Comparison of ENCODE assay signal across 17 mouse cellular contexts in the genomic region with DNA sequence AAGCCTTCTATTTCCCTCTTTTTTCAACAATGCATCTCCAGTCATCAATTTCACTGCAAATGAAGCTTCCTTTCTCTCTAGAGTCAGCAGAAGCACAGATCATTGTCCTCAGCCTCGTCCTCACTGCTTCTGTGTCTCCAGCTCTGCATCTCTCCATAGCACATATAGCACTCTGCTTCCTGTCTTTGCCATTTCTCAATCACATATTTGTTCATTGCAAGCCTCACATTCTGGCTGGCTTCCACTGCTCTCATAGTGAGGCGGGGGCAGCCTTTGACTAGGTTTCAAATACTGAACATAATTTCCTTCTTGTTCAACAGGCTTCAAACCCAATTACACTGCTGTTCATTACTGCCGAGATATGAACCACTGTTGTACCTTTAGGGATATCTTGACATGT.
"Had no signal": no experiment of that assay in that cellular context is flagged by ENCODE, and none has a peak within 500 bp of the region (broad histone marks: within the 10 kb centered on the region; RNA-seq: fewer than 3 reads in every experiment).

No protein-coding gene starts in this region.

- ATAC-seq: liver, postnatal 0 days; midbrain, embryonic 13.5 days; midbrain, embryonic 15.5 days had no signal

- H3K36me3 ChIP-seq: liver, embryonic 13.5 days; liver, embryonic 15.5 days; midbrain, embryonic 13.5 days; midbrain, embryonic 15.5 days; neural tube, embryonic 12.5 days; stomach, embryonic 15.5 days had no signal

- H3K27me3 ChIP-seq: liver, embryonic 13.5 days; liver, embryonic 15.5 days; megakaryocyte, embryonic 14.5 days; midbrain, embryonic 13.5 days; midbrain, embryonic 15.5 days; neural tube, embryonic 12.5 days; stomach, embryonic 15.5 days had no signal

- H3K27ac ChIP-seq: liver, embryonic 13.5 days; liver, embryonic 15.5 days; macrophage; midbrain, embryonic 13.5 days; midbrain, embryonic 15.5 days; neural tube, embryonic 12.5 days; stomach, embryonic 15.5 days; stomach, postnatal 0 days had no signal

- H3K4me3 ChIP-seq: liver, embryonic 13.5 days; liver, embryonic 15.5 days; megakaryocyte, embryonic 14.5 days; midbrain, embryonic 13.5 days; midbrain, embryonic 15.5 days; neural tube, embryonic 12.5 days; stomach, embryonic 15.5 days had no signal

- H3K9me3 ChIP-seq: liver, embryonic 13.5 days; liver, embryonic 15.5 days; megakaryocyte, embryonic 14.5 days; midbrain, embryonic 13.5 days; midbrain, embryonic 15.5 days; neural tube, embryonic 12.5 days; stomach, embryonic 15.5 days had no signal

- H3K9ac ChIP-seq: liver, embryonic 13.5 days; liver, embryonic 15.5 days; liver, postnatal 0 days; midbrain, embryonic 13.5 days; midbrain, embryonic 15.5 days; neural tube, embryonic 12.5 days; stomach, embryonic 15.5 days had no signal

- H3K4me1 ChIP-seq: liver, embryonic 13.5 days; liver, embryonic 15.5 days; megakaryocyte, embryonic 14.5 days; midbrain, embryonic 13.5 days; midbrain, embryonic 15.5 days; neural tube, embryonic 12.5 days; stomach, embryonic 15.5 days had no signal

- H3K4me2 ChIP-seq: liver, embryonic 11.5 days; liver, embryonic 13.5 days; liver, embryonic 15.5 days; midbrain, embryonic 11.5 days; midbrain, embryonic 13.5 days; midbrain, embryonic 15.5 days; neural tube, embryonic 12.5 days; stomach, embryonic 15.5 days had no signal

- DNase-seq: liver, embryonic 13.5 days; liver, postnatal 0 days; lung, postnatal 10 days; right cerebral cortex, postnatal 14 days; thymus, adult 2 months; thymus, postnatal 25 days; thymus, postnatal 4 days had no signal
